Mouse (Mus musculus) left cerebral cortex, postnatal 14 days (tissue): ENCODE measurements at regions not wholly inside any gene's neighbourhood (a gene's known extent, or its start where the extent isn't known, plus 50 kb on each side); places are given as distances from the start of the nearest gene placed in this dataset.
A peak's percentile ranks its signal among the peaks of the same experiment; 100 is the strongest.

Source experiments
- DNase-seq, 2 experiments: peaks; one replicate each; pipeline ENCODE4 v3.0.0; 2021 to 2022; ENCODE audit warnings: low spot score in 2 of 2, mixed read lengths in 1 of 2
- intact Hi-C: fragments of 180-260 bp; cut with DNase I; formaldehyde crosslinking; loops from one replicate; pipeline ENCODE4 v1.15.1; 2025

DNA sequence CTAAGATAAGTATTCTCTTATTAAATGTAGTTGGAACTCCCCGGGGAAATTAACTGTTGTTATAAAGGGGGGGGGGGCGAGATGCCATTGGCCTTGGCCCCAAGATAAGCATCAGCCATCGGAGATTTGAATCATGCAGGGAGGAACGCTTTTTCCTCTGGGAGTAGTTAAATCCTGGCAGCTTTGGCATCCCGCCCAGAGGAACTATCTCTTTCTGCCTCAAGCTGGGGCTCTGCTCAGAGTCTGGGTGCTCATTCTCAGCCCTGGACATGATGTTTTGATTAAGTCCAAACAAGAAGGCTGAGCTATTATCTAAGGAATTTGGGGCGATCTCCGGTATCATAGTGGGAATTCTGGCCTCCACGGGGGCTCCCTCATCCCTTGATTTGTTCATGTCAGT is 89.4 kb upstream of the Cox10 start:
- intact Hi-C loops: no loop called here
- DNase-seq: peak; percentile 33 to 46

- no peak for DNase-seq
- intact Hi-C loops: no loop called here
Measured at GRCm38 (mm10) chr11:64164796-64165195, 85.5 kb upstream of the Cox10 start.

- intact Hi-C loops: no loop called here
- DNase-seq: no peak
Measured at GRCm38 (mm10) chr11:64158281-64158680, 79.0 kb upstream of the Cox10 start.

DNA sequence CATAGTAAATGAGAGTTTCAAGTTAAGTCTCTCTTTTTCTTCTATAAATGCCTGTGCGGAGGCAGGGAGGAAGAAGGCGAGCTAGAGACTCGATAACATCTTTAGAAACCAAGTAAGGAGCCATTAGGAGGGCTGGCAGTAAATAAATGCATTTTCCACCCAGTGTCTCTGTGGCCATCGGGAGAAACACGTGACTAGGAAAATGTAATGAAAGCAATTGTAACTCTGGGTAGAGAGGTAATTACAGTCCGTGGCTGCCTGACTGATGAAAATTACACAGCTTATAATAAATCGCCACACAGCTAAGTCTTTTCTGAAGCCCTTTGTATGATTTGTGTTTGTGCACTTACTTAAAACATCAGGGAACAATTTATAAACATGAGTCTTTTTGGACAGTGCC is 77.4 kb upstream of the Cox10 start:
- no peak for DNase-seq
- intact Hi-C loops: no loop called here

DNA sequence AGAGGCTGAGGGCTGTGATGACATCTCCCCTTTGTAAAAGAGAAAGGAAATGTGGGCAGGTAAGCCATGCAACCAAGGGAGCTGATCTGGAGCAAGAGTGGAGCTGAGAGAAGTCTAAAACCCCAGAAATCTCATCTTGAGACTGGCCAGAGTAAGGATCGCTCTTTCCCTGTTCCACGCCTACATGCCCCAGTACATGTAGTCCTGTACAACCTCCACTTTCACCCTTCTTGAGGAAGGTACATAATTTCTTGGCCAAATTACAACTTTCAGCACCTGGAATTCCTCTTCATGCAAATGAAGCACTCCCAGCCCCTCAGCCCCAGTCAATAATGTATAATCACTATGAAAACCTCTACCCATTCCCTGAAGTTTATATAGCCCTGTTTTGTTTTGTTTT is 60.2 kb upstream of the Cox10 start:
- intact Hi-C loops: no loop called here
- DNase-seq: no peak

- no peak for DNase-seq
- intact Hi-C loops: no loop called here
Measured at GRCm38 (mm10) chr11:64138934-64139333, 59.7 kb upstream of the Cox10 start.

- DNase-seq: no peak
- intact Hi-C loops: no loop called here
Measured at GRCm38 (mm10) chr11:64135766-64136165, 56.5 kb upstream of the Cox10 start.

DNA sequence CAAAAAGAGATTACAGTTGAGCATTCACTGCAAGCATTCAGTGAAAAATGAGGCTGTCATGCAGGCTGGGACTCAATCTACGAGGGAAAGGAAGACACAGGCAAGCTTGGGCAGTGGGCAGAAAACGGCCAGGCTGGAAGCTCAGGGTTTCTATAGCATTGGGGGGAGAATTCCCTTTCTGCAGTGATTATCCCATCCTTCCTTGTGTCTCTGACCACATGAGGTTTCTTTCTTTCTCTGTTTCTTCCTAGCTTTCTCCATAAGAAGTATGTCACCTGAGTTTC is 56.0 kb upstream of the Cox10 start:
- intact Hi-C loops: no loop called here
- no peak for DNase-seq

- intact Hi-C loops: no loop called here
- no peak for DNase-seq
Measured at GRCm38 (mm10) chr11:64134571-64135307, 55.5 kb upstream of the Cox10 start.
